Mouse (Mus musculus): ENCODE results near the gene Camk2g.

GRCm38 (mm10) chr14:20723006-20723405 is 70.9 kb downstream of the Camk2g start:
- no peak for TF ChIP-seq NELFE (IDR thresholded peaks at IDR 0.05; ENCODE audit: low read depth, low read length)
- no peak for TF ChIP-seq CTCF (conservative IDR thresholded peaks at IDR 0.05 in 1 of 2, IDR thresholded peaks at IDR 0.05 in 1 of 2; ENCODE audit: low read depth in 2 of 2, low read length in 2 of 2)
- TF ChIP-seq POLR2A (IDR thresholded peaks at IDR 0.05; ENCODE audit: low read depth, low read length) = no peak
- no peak for TF ChIP-seq EP300 (IDR thresholded peaks at IDR 0.05; ENCODE audit: low read length)
- TF ChIP-seq ETS1 (conservative IDR thresholded peaks at IDR 0.05; ENCODE audit: low read depth, low read length) = no peak
- no peak for TF ChIP-seq MAFK (IDR thresholded peaks at IDR 0.05; ENCODE audit: insufficient replicate concordance, low read length)
- TF ChIP-seq KAT2A (IDR thresholded peaks at IDR 0.05; ENCODE audit: insufficient replicate concordance, low read length) = no peak
- no peak for TF ChIP-seq TBP (conservative IDR thresholded peaks at IDR 0.05; ENCODE audit: low read depth, low read length)
- TF ChIP-seq MEF2A (IDR thresholded peaks at IDR 0.05; ENCODE audit: borderline replicate concordance, low read depth, low read length) = no peak
- TF ChIP-seq NRF1 (IDR thresholded peaks at IDR 0.05; ENCODE audit: low read depth, low read length) = no peak
- TF ChIP-seq SIN3A (IDR thresholded peaks at IDR 0.05; ENCODE audit: low read length) = no peak
